Mouse (Mus musculus): ENCODE data around the gene Shmt1. TPM values are rescaled to one million over a fixed set of nuclear protein-coding genes. Genes with fewer than 3 reads are reported as not detected.

Shmt1 gene
- polyA plus RNA-seq, 1 experiment from 2014 or later: 35.7 TPM

DNA sequence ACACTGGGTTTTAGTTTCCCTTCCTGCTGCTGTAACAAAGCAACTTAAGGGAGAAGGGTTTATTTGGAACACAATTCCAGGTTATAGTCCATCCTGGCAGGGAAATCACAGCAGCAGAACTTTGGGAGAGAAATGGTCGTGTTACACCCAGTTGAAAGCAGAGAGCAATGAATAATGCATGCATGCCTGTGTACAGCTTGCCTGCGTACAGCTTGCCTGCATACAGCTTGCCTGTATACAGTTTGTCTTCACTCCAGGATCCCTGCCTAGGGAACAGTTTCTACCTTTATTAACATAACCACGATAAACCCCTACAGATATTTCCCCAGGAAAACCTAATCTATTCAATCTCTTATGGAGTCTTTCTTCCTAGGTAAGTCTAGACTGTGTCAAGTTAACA, 40.7 kb downstream of the Shmt1 start:
- no peaks in the 10 kb centered on the region for H3K9me3 ChIP-seq (replicated peaks)
- no peak overlapping the region for H3K4me2 ChIP-seq
- ATAC-seq (replicated peaks; ENCODE audit: insufficient number of reproducible peaks, insufficient read depth, low FRiP score, low read depth): no peak
- H3K4me3 ChIP-seq: no peak overlapping the region
- no peak overlapping the region for H3K9ac ChIP-seq
- H3K36me3 ChIP-seq: no peaks in the 10 kb centered on the region
- 85% methylated on average over 3 of the region's 3 CpGs for WGBS
- no peak overlapping the region for H3K27ac ChIP-seq
- peaks cover 15% of the 10 kb centered on the region for H3K4me1 ChIP-seq (replicated peaks)
- H3K27me3 ChIP-seq: no peaks in the 10 kb centered on the region

DNA sequence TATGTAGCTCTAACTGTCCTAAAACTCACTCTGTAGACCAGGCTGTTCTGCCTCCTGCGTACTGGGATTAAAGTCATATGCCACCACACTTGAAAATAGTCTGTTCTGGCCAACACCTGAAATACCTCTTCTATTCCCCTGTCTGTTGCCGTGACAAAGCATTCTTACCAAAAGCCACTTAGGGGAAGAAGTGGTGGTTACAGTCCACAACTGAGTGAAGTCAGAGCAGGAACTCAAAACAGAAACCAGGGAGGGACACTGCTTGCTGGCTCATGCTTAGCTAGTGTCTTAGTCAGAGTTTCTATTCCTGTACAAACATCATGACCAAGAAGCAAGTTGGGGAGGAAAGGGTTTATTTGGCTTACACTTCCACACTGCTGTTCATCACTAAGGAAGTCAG, 42.2 kb downstream of the Shmt1 start:
- Histone ChIP-seq H3K9me3 (replicated peaks) (no peaks in the 10 kb centered on the region), H3K4me2 (no peak overlapping the region), H3K4me3 (no peak overlapping the region), H3K9ac (no peak overlapping the region), H3K4me1 (replicated peaks) (0 out of 2 replicates have a peak, but pooled peaks cover 4% of the 10 kb centered on the region), H3K27me3 (no peaks in the 10 kb centered on the region), H3K27ac (no peak overlapping the region), H3K36me3 (no peaks in the 10 kb centered on the region)
- no peak for ATAC-seq (replicated peaks; ENCODE audit: insufficient number of reproducible peaks, insufficient read depth, low FRiP score, low read depth)
- WGBS: 82% methylated on average over 2 of the region's 2 CpGs

DNA sequence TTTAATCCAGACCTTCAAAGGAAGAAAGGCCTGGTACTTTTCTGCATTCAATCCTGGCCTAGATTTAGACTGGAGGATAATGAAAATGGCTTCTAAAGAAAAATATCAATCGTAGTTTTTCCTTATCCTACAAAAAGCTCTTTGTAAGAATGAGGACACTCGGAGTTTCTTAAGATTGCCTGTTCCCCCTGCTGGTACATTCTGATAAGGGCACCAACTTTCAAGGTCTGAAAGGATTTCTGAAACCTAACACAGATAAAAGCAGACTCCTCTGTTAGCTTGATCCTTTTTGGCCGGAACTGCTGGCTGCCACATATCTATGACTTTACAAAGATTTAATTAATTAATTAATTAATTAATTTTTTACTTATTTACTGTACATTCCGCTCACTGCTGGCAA, 44.5 kb downstream of the Shmt1 start:
- H3K4me1 ChIP-seq (replicated peaks): no peaks in the 10 kb centered on the region
- no peaks in the 10 kb centered on the region for H3K27me3 ChIP-seq
- H3K9me3 ChIP-seq (replicated peaks): no peaks in the 10 kb centered on the region
- no peak for ATAC-seq (replicated peaks; ENCODE audit: insufficient number of reproducible peaks, insufficient read depth, low FRiP score, low read depth)
- peaks cover under 1% of the 10 kb centered on the region for H3K36me3 ChIP-seq
- WGBS: 68% methylated on average over 4 of the region's 4 CpGs
- H3K27ac ChIP-seq: no peak overlapping the region
- no peak overlapping the region for H3K4me2 ChIP-seq
- no peak overlapping the region for H3K9ac ChIP-seq
- H3K4me3 ChIP-seq: no peak overlapping the region

DNA sequence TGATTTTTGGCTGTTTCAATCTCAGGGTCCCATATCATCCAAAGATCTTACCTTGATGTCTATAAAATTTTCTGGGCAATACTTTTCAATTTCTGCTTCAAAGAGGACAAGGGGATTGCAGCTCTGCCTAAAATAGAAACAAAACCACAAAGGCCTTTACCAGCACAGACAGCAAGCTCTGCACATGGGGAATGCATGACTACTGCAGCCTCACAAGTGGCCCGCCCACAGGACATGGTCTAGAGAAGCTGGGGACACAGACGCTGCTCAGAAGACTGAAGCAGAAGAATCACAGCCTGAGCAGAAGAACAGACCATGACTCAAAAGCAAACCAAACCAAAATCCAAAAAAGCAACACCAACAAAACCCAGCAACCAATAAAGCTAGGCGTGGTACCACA, 49.8 kb downstream of the Shmt1 start:
- no peaks in the 10 kb centered on the region for H3K27me3 ChIP-seq
- no peak overlapping the region for H3K27ac ChIP-seq
- no peaks in the 10 kb centered on the region for H3K4me1 ChIP-seq (replicated peaks)
- no peak overlapping the region for H3K4me2 ChIP-seq
- no peak overlapping the region for H3K4me3 ChIP-seq
- whole genome bisulfite sequencing: 73% methylated on average over 3 of the region's 3 CpGs
- H3K9me3 ChIP-seq (replicated peaks): no peaks in the 10 kb centered on the region
- ATAC-seq (replicated peaks; ENCODE audit: insufficient number of reproducible peaks, insufficient read depth, low FRiP score, low read depth): no peak
- no peak overlapping the region for H3K9ac ChIP-seq
- H3K36me3 ChIP-seq: peaks cover 38% of the 10 kb centered on the region

DNA sequence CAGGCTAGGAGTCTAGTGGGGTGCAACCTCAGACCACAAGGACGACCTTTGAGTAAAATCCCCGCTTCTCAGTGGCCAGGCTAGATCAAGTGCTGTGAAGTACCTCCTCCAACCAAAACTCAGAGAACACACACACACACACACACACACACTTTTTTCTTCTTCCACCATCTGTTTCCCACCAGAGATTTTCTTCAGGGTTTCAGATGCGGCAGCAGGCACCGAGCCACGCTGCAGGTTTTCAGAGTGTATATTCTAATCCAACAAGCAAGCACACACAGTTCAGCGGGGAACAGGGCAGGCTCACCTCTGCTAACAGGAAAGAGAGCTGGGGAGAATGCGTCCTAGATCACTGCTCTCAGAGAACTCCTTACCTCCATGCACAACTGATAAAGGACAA, 55.9 kb downstream of the Shmt1 start:
- peaks cover 74% of the 10 kb centered on the region for H3K36me3 ChIP-seq
- no peaks in the 10 kb centered on the region for H3K4me1 ChIP-seq (replicated peaks)
- no peak overlapping the region for H3K9ac ChIP-seq
- no peak overlapping the region for H3K4me3 ChIP-seq
- WGBS: 81% methylated on average over 7 of the region's 7 CpGs
- no peaks in the 10 kb centered on the region for H3K27me3 ChIP-seq
- H3K9me3 ChIP-seq (replicated peaks): no peaks in the 10 kb centered on the region
- no peak overlapping the region for H3K4me2 ChIP-seq
- no peak for ATAC-seq (replicated peaks; ENCODE audit: insufficient number of reproducible peaks, insufficient read depth, low FRiP score, low read depth)
- H3K27ac ChIP-seq: no peak overlapping the region

DNA sequence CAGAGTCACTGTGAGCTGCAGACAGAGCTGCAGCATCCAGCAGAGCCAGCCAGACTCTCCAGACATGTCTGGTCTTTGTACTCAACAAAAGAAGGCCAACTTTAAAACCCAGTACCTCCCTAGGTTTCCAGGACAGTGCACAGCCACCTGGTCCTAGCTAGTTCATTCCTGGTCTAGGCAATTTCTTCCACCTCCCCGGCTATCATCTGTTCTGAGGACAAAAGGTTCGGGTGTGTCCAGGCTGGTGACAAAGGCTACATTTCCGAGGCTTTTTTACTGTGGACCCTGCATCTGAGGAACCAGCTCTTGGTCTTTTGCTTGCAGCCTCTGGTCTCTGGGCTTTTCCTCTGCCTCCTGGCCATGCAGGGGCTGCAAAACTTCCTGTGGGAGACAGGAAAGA, 71.2 kb downstream of the Shmt1 start:
- Histone ChIP-seq H3K27ac (no peak overlapping the region), H3K4me2 (no peak overlapping the region), H3K4me3 (no peak overlapping the region), H3K9me3 (replicated peaks) (no peaks in the 10 kb centered on the region), H3K36me3 (peaks cover 48% of the 10 kb centered on the region), H3K27me3 (no peaks in the 10 kb centered on the region), H3K9ac (no peak overlapping the region), H3K4me1 (replicated peaks) (no peaks in the 10 kb centered on the region)
- 78% methylated on average over 3 of the region's 3 CpGs for WGBS
- no peak for ATAC-seq (replicated peaks; ENCODE audit: insufficient number of reproducible peaks, insufficient read depth, low FRiP score, low read depth)

Other genes starting within 250 kb of the Shmt1 start
- 25.2 and 35.4 TPM in 2 replicates for gene Llgl1, start 112.0 kb downstream of the Shmt1 start, polyA plus RNA-seq (2015; fragmentation: Nextera tagmentation; extraction: Ambion mirVana)
- 66.3 and 85.1 TPM in 2 replicates for gene Flii, start 84.5 kb downstream of the Shmt1 start, polyA plus RNA-seq (2015; fragmentation: Nextera tagmentation; extraction: Ambion mirVana)
- gene Mief2, start 83.3 kb downstream of the Shmt1 start, polyA plus RNA-seq (2015; fragmentation: Nextera tagmentation; extraction: Ambion mirVana): 16.5 and 18.1 TPM in 2 replicates
- 7.4 and 11.0 TPM in 2 replicates for gene Top3a, start 34.4 kb downstream of the Shmt1 start, polyA plus RNA-seq (2015; fragmentation: Nextera tagmentation; extraction: Ambion mirVana)
- gene Smcr8, start 34.2 kb downstream of the Shmt1 start, polyA plus RNA-seq (2015; fragmentation: Nextera tagmentation; extraction: Ambion mirVana): 3.2 and 4.7 TPM in 2 replicates
- gene Dhrs7b, start 18.9 kb upstream of the Shmt1 start, polyA plus RNA-seq (2015; fragmentation: Nextera tagmentation; extraction: Ambion mirVana): 26.8 and 30.4 TPM in 2 replicates
- gene Tmem11, start 67.6 kb upstream of the Shmt1 start, polyA plus RNA-seq (2015; fragmentation: Nextera tagmentation; extraction: Ambion mirVana): 52.1 and 63.2 TPM in 2 replicates
- 11.9 and 22.3 TPM in 2 replicates for gene Natd1, start 103.0 kb upstream of the Shmt1 start, polyA plus RNA-seq (2015; fragmentation: Nextera tagmentation; extraction: Ambion mirVana)
- gene Map2k3, start 120.3 kb upstream of the Shmt1 start, polyA plus RNA-seq (2015; fragmentation: Nextera tagmentation; extraction: Ambion mirVana): 53.3 and 76.0 TPM in 2 replicates
- gene Kcnj12, start 210.8 kb upstream of the Shmt1 start, polyA plus RNA-seq (2015; fragmentation: Nextera tagmentation; extraction: Ambion mirVana): 5.5 TPM in 2 replicates

Data from heart, embryonic 15.5 days (tissue).